Mouse (Mus musculus): ENCODE measurements at regions not wholly inside any gene's neighbourhood (a gene's known extent, or its start where the extent isn't known, plus 50 kb on each side); places are given as distances from the start of the nearest gene placed in this dataset.

DNA sequence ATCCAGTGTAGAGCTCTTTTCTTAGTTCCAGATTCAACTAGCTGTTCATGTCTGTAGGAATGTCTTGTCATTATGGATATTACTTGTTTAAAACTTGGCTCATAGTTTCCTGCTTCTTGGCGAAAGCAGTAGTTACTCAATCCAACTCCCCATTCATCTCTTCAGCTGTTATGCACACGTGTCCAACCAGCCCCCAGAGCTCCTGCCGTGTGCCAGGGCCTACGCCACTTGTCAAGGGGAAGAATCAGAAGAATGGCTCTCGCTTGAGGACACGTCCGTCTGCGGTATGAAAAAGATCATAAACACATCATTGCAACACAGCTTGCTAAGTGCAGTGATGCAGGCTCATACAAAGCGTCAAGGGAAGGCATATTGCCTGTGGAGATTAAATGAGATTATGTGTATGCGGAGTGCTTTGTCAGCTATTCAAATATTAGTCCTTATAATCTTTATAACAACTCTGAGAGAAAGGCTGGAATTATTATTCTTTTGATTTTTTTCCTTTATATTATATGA is 223.0 kb upstream of the Chd6 start:
- 76% methylated on average over 10 of the region's 10 CpGs for WGBS
- ATAC-seq (ENCODE audit: low FRiP score, low read depth) (no peak), DNase-seq (ENCODE audit: low spot score) (no peak)
- Histone ChIP-seq H3K4me2 (replicated peaks; ENCODE audit: low read depth, low read length, severe bottlenecking) (no peak overlapping the region), H3K4me1 (ENCODE audit: control insufficient read depth, insufficient read depth, low read length) (no peaks in the 10 kb centered on the region), H3K9me3 (ENCODE audit: control insufficient read depth, low read length) (no peaks in the 10 kb centered on the region), H3K27me3 (ENCODE audit: control insufficient read depth, insufficient read depth, low read length) (no peaks in the 10 kb centered on the region), H3K9ac (ENCODE audit: low read depth, low read length, severe bottlenecking) (no peak overlapping the region), H3K4me3 (replicated peaks; ENCODE audit: low read length) (no peak overlapping the region), H3K27ac (replicated peaks; ENCODE audit: low read depth, low read length) (no peak overlapping the region), H3K36me3 (ENCODE audit: control insufficient read depth, insufficient read depth, low read length) (no peaks in the 10 kb centered on the region)
- TF ChIP-seq POLR2A (IDR thresholded peaks at IDR 0.05; ENCODE audit: borderline replicate concordance, extremely low read depth, insufficient read depth, insufficient read length): no peak

DNA sequence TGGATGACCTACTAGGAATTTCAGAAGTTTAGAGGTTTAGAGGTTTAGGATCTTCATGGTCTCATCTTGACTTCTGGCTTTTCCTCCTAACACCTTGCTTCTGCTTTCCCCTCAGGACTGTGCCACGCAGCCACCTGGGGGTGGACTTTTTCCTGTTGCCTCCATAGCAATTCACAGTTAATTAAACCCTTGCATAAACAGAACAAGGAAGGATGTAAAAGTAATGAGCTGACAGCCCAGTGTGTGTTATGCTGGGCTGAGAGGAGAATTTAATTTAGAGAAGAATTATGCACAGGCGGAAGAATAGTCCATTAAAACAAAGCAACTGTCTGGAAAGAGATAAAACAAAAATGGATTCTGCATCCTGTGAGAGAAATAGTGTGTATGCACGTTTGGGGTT is 193.9 kb upstream of the Chd6 start:
- no peak overlapping the region for H3K9ac ChIP-seq (ENCODE audit: low read depth, low read length, severe bottlenecking)
- no peak overlapping the region for H3K4me2 ChIP-seq (replicated peaks; ENCODE audit: low read depth, low read length, severe bottlenecking)
- no peaks in the 10 kb centered on the region for H3K27me3 ChIP-seq (ENCODE audit: control insufficient read depth, insufficient read depth, low read length)
- H3K4me1 ChIP-seq (ENCODE audit: control insufficient read depth, insufficient read depth, low read length): no peaks in the 10 kb centered on the region
- ATAC-seq (ENCODE audit: low FRiP score, low read depth) (no peak), DNase-seq (ENCODE audit: low spot score) (no peak)
- no peak overlapping the region for H3K27ac ChIP-seq (replicated peaks; ENCODE audit: low read depth, low read length)
- H3K9me3 ChIP-seq (ENCODE audit: control insufficient read depth, low read length): no peaks in the 10 kb centered on the region
- H3K36me3 ChIP-seq (ENCODE audit: control insufficient read depth, insufficient read depth, low read length): no peaks in the 10 kb centered on the region
- WGBS: 25% methylated on average over 3 of the region's 3 CpGs
- TF ChIP-seq POLR2A (IDR thresholded peaks at IDR 0.05; ENCODE audit: borderline replicate concordance, extremely low read depth, insufficient read depth, insufficient read length): no peak
- H3K4me3 ChIP-seq (replicated peaks; ENCODE audit: low read length): no peak overlapping the region

DNA sequence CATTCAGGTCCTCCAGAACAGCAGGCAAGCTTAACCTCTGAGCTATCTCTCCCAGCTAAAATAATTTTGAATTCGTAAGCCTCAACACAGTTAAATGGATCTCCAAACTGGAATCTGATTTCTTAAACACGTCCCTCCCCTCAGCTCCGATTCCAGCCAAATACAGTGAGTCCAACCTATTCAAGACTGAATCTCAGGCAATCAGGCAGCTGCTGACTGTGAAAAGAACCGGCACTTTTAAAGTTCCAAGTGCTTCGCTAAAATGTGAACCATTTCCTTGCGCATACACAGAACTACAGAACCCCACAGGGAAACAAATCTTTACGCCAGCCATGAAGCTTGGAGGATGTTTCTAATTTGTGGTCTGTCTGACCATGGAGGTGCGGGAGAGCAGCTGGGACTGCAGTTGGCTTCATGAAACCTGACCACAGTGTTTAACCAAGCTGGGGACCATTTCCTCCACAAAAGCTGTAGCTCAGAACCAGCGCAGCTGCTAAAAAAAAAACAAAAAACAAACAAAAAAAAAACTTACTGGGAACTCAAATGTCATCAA is 160.1 kb upstream of the Chd6 start:
- Histone ChIP-seq H3K9ac (ENCODE audit: low read depth, low read length, severe bottlenecking) (no peak overlapping the region), H3K4me2 (replicated peaks; ENCODE audit: low read depth, low read length, severe bottlenecking) (peak overlapping the region; percentile 31), H3K36me3 (ENCODE audit: control insufficient read depth, insufficient read depth, low read length) (no peaks in the 10 kb centered on the region), H3K27ac (replicated peaks; ENCODE audit: low read depth, low read length) (no peak overlapping the region; the same call in 1 of the 2 replicates), H3K27me3 (ENCODE audit: control insufficient read depth, insufficient read depth, low read length) (no peaks in the 10 kb centered on the region), H3K9me3 (ENCODE audit: control insufficient read depth, low read length) (no peaks in the 10 kb centered on the region), H3K4me1 (ENCODE audit: control insufficient read depth, insufficient read depth, low read length) (peaks cover 9% of the 10 kb centered on the region), H3K4me3 (replicated peaks; ENCODE audit: low read length) (no peak overlapping the region)
- peak; percentile 76 for ATAC-seq (ENCODE audit: low FRiP score, low read depth)
- DNase-seq (ENCODE audit: low spot score): peak; percentile 51
- WGBS: 17% methylated on average over 9 of the region's 9 CpGs
- no peak for TF ChIP-seq POLR2A (IDR thresholded peaks at IDR 0.05; ENCODE audit: borderline replicate concordance, extremely low read depth, insufficient read depth, insufficient read length)

DNA sequence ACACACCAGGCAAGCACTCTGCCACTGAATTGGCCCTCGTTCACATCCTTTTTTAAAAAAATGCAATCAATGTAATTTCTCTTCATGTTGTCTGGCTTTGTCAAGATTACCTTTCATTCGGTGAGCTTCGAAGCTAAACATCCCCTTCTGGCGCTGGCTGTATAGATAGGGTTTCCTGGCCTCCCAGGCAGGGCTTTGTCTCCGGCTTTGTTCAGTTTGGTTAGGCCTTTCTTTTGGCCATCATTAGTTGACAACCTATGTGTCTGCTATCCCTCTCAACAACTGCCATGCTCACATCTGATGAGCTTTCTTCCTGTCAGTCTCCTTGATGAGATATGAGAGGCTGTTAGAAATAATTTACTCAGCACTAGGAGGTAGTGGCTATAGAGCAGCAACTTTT is 157.6 kb upstream of the Chd6 start:
- no peaks in the 10 kb centered on the region for H3K9me3 ChIP-seq (ENCODE audit: control insufficient read depth, low read length)
- H3K36me3 ChIP-seq (ENCODE audit: control insufficient read depth, insufficient read depth, low read length): no peaks in the 10 kb centered on the region
- no peak overlapping the region for H3K4me3 ChIP-seq (replicated peaks; ENCODE audit: low read length)
- peaks cover 9% of the 10 kb centered on the region for H3K4me1 ChIP-seq (ENCODE audit: control insufficient read depth, insufficient read depth, low read length)
- no peak overlapping the region for H3K27ac ChIP-seq (replicated peaks; ENCODE audit: low read depth, low read length)
- DNase-seq (ENCODE audit: low spot score) (no peak), ATAC-seq (ENCODE audit: low FRiP score, low read depth) (no peak)
- TF ChIP-seq POLR2A (IDR thresholded peaks at IDR 0.05; ENCODE audit: borderline replicate concordance, extremely low read depth, insufficient read depth, insufficient read length): no peak
- H3K9ac ChIP-seq (ENCODE audit: low read depth, low read length, severe bottlenecking): no peak overlapping the region
- no peaks in the 10 kb centered on the region for H3K27me3 ChIP-seq (ENCODE audit: control insufficient read depth, insufficient read depth, low read length)
- H3K4me2 ChIP-seq (replicated peaks; ENCODE audit: low read depth, low read length, severe bottlenecking): no peak overlapping the region
- 62% methylated on average over 5 of the region's 5 CpGs for WGBS

DNA sequence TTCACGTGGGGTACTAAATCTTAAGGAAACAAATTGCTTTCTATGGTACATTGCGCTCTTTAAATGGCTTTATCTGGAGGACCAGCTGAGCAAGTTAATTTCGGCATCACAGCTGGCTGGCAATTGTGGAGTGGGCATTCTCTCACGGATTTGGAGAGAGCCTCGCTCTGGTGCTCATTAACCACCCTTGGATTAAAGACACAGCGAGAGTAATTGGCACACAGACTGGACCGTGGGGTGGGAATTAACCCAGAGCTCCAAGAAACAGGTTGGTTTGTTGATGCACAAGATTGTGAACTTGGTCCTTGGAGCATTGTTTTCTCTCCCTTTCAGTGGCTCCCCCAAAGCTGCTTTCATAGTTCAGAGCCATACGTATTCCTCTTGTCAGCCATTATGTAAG is 156.3 kb upstream of the Chd6 start:
- WGBS: 52% methylated on average over 8 of the region's 8 CpGs
- ATAC-seq (ENCODE audit: low FRiP score, low read depth) (no peak), DNase-seq (ENCODE audit: low spot score) (no peak)

More for the DNA sequence above, 156.3 kb upstream of the Chd6 start:
- Histone ChIP-seq H3K36me3 (ENCODE audit: control insufficient read depth, insufficient read depth, low read length) (no peaks in the 10 kb centered on the region), H3K4me1 (ENCODE audit: control insufficient read depth, insufficient read depth, low read length) (peaks cover 9% of the 10 kb centered on the region), H3K9me3 (ENCODE audit: control insufficient read depth, low read length) (no peaks in the 10 kb centered on the region), H3K4me2 (replicated peaks; ENCODE audit: low read depth, low read length, severe bottlenecking) (no peak overlapping the region), H3K27me3 (ENCODE audit: control insufficient read depth, insufficient read depth, low read length) (no peaks in the 10 kb centered on the region), H3K27ac (replicated peaks; ENCODE audit: low read depth, low read length) (no peak overlapping the region), H3K4me3 (replicated peaks; ENCODE audit: low read length) (no peak overlapping the region), H3K9ac (ENCODE audit: low read depth, low read length, severe bottlenecking) (no peak overlapping the region)
- TF ChIP-seq POLR2A (IDR thresholded peaks at IDR 0.05; ENCODE audit: borderline replicate concordance, extremely low read depth, insufficient read depth, insufficient read length): no peak

Data from limb, embryonic 14.5 days (tissue).